Mouse (Mus musculus): Measurements from ENCODE around the gene Hax1.
A peak's percentile ranks its signal among the peaks of the same experiment; 100 is the strongest.

The Hax1 gene

GRCm38 (mm10) chr3:89962059-89962750, 36.4 kb downstream of the Hax1 start:
- peak; percentile 13 for DNase-seq (ENCODE audit: low spot score)

GRCm38 (mm10) chr3:89961436-89961835, 37.1 kb downstream of the Hax1 start:
- DNase-seq (ENCODE audit: low spot score): no peak

GRCm38 (mm10) chr3:89960469-89960868, 38.1 kb downstream of the Hax1 start:
- peak; percentile 94 for DNase-seq (ENCODE audit: low spot score)

GRCm38 (mm10) chr3:89959435-89959834, 39.1 kb downstream of the Hax1 start:
- DNase-seq (ENCODE audit: low spot score): no peak

DNA sequence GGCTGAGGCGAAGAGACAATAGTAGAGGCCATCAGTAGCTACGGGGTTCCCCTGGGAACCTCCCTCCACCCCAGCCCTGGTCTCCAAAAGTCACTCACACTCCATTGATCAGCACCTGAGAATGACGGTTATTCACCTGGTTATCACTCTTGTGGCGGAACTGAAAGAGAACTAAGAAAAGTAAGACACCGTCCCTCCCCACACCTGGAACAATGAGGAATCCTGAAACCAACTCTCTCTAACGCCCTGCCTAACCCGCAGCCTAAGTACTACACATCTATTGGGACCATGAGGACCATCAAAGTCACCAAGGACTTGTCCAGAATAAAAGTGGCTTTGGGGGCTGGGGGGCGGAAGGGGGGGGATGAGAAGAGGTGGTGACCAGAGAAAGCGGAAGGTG, 40.7 kb downstream of the Hax1 start:
- DNase-seq (ENCODE audit: low spot score): no peak

GRCm38 (mm10) chr3:89956177-89956971, 42.2 kb downstream of the Hax1 start:
- no peak for DNase-seq (ENCODE audit: low spot score)

GRCm38 (mm10) chr3:89953420-89953819, 45.2 kb downstream of the Hax1 start:
- peak; percentile 78 for DNase-seq (ENCODE audit: low spot score)

- DNase-seq (ENCODE audit: low spot score): no peak
Measured at GRCm38 (mm10) chr3:89948655-89949054, 49.9 kb downstream of the Hax1 start.

GRCm38 (mm10) chr3:89948021-89948420, 50.6 kb downstream of the Hax1 start:
- DNase-seq (ENCODE audit: low spot score): no peak
